Mouse (Mus musculus) spleen, adult 2 months (tissue): ENCODE data around the gene Lipo4.

ENCODE experiments used
- CTCF ChIP-seq: fragments of 200-500 bp; IDR thresholded peaks from 2 replicates; pipeline ENCODE4 v1.5.1; 2011; ENCODE audit warnings: mild to moderate bottlenecking, inconsistent platforms; ENCODE audit not compliant: insufficient read depth, insufficient read length, insufficient replicate concordance; ENCODE audit errors: extremely low read depth
- POLR2A ChIP-seq: fragments of 200-500 bp; IDR thresholded peaks from 2 replicates; pipeline ENCODE4 v1.6.1; 2011; ENCODE audit warnings: low read depth, low read length, inconsistent platforms

DNA sequence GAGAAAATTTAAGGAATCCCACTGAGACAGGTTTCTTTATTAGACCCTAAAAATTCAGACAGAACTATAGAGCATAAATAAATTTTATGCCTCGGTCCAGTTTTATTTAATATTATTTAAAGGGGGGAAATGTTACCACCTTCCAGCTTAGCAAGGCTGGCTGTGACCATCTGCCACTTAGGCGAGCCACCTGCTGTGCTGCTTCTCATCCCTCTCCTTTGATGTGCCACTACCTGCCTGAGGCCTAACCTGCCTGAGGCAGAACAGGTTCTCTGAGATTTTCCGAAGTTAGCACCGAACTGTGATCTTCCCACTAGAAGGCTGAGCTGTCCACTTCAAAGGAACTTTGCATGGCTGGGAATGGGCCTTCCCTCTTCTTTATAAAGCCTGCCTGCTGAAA, 63.9 kb downstream of the Lipo4 start:
- TF ChIP-seq POLR2A (no peak), CTCF (no peak)
